Mouse (Mus musculus) heart, embryonic 15.5 days (tissue): ENCODE results near the gene Zfp341. TPM values are rescaled to one million over a fixed set of nuclear protein-coding genes. Genes with fewer than 3 reads are reported as not detected.

Experiments
- ATAC-seq: fragments of 200-750 bp; cut with Nextera tagmentation; replicated peaks from 2 replicates; pipeline ENCODE4 v1.8.0; 2017; ENCODE audit warnings: low read depth, moderate TSS enrichment; ENCODE audit not compliant: insufficient number of reproducible peaks, insufficient read depth, low FRiP score
- H3K27ac ChIP-seq: fragments of 300-500 bp; sonication (generic); 2 replicates; pipeline ENCODE4 v1.5.1; 2015; ENCODE audit warnings: mild to moderate bottlenecking, inconsistent platforms
- H3K27me3 ChIP-seq: fragments of 300-500 bp; sonication (generic); 2 replicates; pipeline ENCODE4 v1.6.1; 2015; ENCODE audit warnings: inconsistent platforms
- H3K36me3 ChIP-seq: fragments of 300-500 bp; sonication (generic); 2 replicates; pipeline ENCODE4 v1.6.1; 2015; ENCODE audit warnings: mild to moderate bottlenecking, inconsistent platforms
- H3K4me1 ChIP-seq: fragments of 300-500 bp; sonication (generic); replicated peaks from 2 replicates; pipeline ENCODE4 v1.6.1; 2015; ENCODE audit warnings: inconsistent platforms
- H3K4me2 ChIP-seq: fragments of 300-500 bp; sonication (generic); 2 replicates; pipeline ENCODE4 v1.6.1; 2015; ENCODE audit warnings: inconsistent platforms, mild to moderate bottlenecking, moderate library complexity
- H3K4me3 ChIP-seq: fragments of 300-500 bp; sonication (generic); 2 replicates; pipeline ENCODE4 v1.5.1; 2015; ENCODE audit warnings: mild to moderate bottlenecking, inconsistent platforms
- H3K9ac ChIP-seq: fragments of 300-500 bp; sonication (generic); 2 replicates; pipeline ENCODE4 v1.6.1; 2015; ENCODE audit warnings: mild to moderate bottlenecking, inconsistent platforms
- H3K9me3 ChIP-seq: fragments of 300-500 bp; sonication (generic); replicated peaks from 2 replicates; pipeline ENCODE4 v1.6.1; 2016; ENCODE audit warnings: inconsistent platforms
- WGBS: fragments of 180-500 bp; shearing (Covaris S2); methylation state at CpG from one replicate; pipeline ENCODE4 v1.1.7; 2015; ENCODE audit warnings: mixed read lengths; 5-methylcytosine and 5-hydroxymethylcytosine counted together
- polyA plus RNA-seq: library from polyadenylated mRNA; unstranded; fragments of >200 nt; fragmentation: Nextera tagmentation; extraction: Ambion mirVana; gene quantifications from 2 replicates; pipeline ENCODE4 v1.2.1, GENCODE M21; 2015

The Zfp341 gene
- polyA plus RNA-seq, 1 experiment from 2014 or later = 0.53 TPM

DNA sequence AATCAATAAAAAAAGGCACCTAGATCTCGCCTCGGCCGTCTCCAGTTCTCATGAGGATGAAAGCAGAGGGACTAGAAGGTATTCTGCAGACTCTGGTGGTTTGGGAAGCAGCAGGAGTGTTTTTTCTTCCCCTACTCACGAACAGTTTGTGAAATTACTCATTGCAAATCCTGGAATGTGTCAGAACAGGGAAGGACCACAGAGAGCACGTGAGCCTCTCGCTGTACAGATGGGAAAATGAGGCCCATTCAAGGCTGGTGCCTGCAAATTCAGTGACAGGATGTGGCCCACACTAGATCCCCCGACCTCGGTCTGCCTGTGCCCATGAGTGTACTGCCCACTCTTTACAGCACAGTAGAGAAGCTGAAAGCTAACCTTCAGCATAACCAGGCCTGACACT, 41.1 kb upstream of the Zfp341 start:
- H3K36me3 ChIP-seq = no peaks in the 10 kb centered on the region
- no peaks in the 10 kb centered on the region for H3K9me3 ChIP-seq
- no peak overlapping the region for H3K4me2 ChIP-seq
- no peak for ATAC-seq
- H3K27ac ChIP-seq = no peak overlapping the region
- WGBS = 72% methylated on average over 8 of the region's 8 CpGs
- H3K4me1 ChIP-seq = peaks cover 32% of the 10 kb centered on the region
- no peak overlapping the region for H3K4me3 ChIP-seq
- H3K9ac ChIP-seq = no peak overlapping the region
- no peaks in the 10 kb centered on the region for H3K27me3 ChIP-seq

DNA sequence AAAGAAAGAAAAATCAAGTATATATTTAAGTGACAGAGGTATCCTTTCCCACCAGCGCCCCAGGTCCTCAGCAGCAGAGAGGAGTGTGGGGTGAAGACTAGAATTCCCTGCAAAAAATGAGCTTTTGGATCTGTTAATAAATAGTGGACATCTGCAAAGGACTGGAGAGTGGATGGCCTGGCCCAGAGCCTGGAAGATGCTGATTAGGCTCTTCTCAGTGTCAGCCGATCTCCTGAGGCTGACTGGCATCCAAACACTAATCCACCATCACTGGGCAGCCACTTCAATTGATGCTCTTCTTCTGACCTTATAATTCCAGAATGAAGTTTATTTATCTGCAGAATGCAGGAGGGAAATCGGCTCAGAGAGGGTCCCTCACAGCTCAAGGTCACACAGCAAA, 40.1 kb upstream of the Zfp341 start:
- 75% methylated on average over 3 of the region's 3 CpGs for WGBS
- Histone ChIP-seq H3K27ac (no peak overlapping the region), H3K4me3 (no peak overlapping the region), H3K4me2 (no peak overlapping the region), H3K9me3 (no peaks in the 10 kb centered on the region), H3K36me3 (no peaks in the 10 kb centered on the region), H3K27me3 (no peaks in the 10 kb centered on the region), H3K4me1 (peaks cover 23% of the 10 kb centered on the region), H3K9ac (no peak overlapping the region)
- ATAC-seq = no peak

DNA sequence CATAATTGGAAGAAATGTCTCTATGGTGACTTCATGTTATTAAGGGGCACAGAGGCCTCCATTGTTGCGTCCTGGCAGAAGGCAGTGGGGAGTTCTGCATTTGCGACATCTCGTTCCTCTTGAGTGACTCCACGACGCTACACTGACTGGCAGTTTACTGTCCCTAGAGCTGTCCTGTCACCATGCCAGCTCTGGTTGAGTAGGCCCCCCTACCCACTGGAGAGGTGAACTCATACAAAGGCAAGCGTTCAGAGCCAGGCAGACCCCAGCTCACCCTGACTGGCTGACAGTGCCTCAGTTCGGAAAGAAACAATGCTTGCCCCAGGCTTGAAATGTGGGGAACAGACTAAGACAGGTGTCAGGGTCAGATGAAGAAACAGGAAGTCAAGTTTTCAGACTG, 38.8 kb upstream of the Zfp341 start:
- no peaks in the 10 kb centered on the region for H3K36me3 ChIP-seq
- no peaks in the 10 kb centered on the region for H3K27me3 ChIP-seq
- H3K4me1 ChIP-seq = peaks cover 11% of the 10 kb centered on the region
- H3K9me3 ChIP-seq = no peaks in the 10 kb centered on the region
- H3K27ac ChIP-seq = no peak overlapping the region
- H3K9ac ChIP-seq = no peak overlapping the region
- ATAC-seq = no peak
- no peak overlapping the region for H3K4me3 ChIP-seq
- H3K4me2 ChIP-seq = no peak overlapping the region
- 74% methylated on average over 7 of the region's 7 CpGs for WGBS

DNA sequence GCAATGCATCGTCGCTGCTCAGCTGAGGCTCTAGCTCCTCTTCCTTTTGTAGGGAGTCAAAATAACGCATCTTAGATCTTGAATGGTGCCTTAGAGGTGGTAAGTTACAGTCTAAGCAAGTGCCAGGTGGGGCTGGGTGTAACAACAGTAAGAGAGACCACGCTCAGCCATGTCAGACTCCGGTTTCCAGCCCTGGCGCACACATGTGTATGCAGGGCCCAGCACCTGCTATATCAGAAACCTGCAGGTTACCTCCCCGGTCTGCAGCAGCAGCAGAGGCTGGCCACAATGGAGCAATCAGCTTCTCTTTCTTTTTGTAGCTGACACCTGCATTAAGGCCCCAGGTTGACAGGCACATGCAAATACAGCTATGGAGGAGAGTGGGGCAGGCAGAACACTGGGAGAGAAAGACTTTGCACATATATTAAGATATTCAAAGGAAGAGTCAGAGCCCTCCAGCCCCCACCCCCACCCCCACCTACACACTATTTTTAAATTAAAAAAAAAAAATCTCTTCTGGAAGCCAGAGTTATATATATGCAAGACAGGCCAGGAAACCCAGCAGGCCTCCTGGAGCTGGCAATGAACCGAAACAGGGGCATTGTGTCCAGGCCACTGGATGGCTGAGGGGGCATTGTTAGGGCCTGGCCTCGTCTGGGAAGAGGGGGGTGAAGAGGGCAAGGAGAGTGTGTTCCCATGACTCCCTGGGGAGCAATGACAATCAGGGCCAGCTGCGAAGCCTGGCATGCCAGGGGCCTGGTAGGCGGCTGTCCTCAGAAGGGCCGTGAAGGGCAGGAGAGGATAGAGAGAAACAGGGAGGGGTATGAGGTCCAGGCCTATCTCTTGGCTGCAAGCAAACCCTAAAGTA, 36.0 kb upstream of the Zfp341 start:
- no peak overlapping the region for H3K4me2 ChIP-seq
- H3K9ac ChIP-seq = no peak overlapping the region
- H3K4me3 ChIP-seq = no peak overlapping the region
- H3K27ac ChIP-seq = no peak overlapping the region
- H3K9me3 ChIP-seq = no peaks in the 10 kb centered on the region
- no peaks in the 10 kb centered on the region for H3K36me3 ChIP-seq
- ATAC-seq = peak; percentile 57; the same call in 1 of the 2 replicates
- H3K27me3 ChIP-seq = no peaks in the 10 kb centered on the region
- WGBS = 54% methylated on average over 12 of the region's 12 CpGs
- peaks cover 5% of the 10 kb centered on the region for H3K4me1 ChIP-seq

DNA sequence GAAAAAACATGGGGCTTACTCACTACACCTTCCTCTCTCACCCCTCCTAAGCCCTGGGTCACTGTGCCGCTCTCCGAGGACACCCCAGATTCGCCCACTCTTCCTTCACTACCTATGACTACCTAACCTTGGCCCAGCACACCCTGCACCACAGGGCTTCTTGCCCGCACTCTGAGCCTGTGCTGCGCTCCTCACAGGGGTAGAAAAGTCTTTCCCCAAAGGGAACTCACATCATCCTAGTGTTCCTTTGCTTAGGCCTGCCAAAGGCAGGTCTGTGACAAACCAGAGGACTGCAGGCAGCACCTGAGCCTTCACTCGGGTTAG, 35.4 kb upstream of the Zfp341 start:
- Histone ChIP-seq H3K4me1 (peaks cover 5% of the 10 kb centered on the region), H3K4me2 (no peak overlapping the region), H3K9me3 (no peaks in the 10 kb centered on the region), H3K27me3 (no peaks in the 10 kb centered on the region), H3K36me3 (no peaks in the 10 kb centered on the region), H3K9ac (no peak overlapping the region), H3K4me3 (no peak overlapping the region), H3K27ac (no peak overlapping the region)
- 79% methylated on average over 6 of the region's 6 CpGs for WGBS
- no peak for ATAC-seq

DNA sequence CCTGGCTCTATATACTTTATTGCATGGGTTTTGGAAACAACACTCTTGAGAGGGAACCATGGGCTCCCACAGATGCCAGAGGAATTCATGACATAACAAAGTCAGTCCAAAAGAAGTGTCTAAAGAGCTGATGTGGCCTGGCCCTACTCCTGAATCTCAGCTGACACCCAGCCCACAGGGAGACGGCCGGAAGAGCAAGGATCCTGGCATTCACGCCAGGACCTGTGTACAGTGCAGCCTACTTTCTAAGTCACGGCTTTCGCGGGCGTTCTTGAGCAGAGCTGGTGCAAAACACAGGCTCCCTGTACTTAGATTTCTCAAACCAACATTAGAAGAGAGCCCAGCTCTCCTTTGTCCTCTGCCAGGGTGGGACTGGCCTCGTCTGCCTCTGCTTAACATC, 32.5 kb upstream of the Zfp341 start:
- Histone ChIP-seq H3K9ac (no peak overlapping the region), H3K4me1 (peaks cover 21% of the 10 kb centered on the region), H3K4me3 (no peak overlapping the region), H3K9me3 (no peaks in the 10 kb centered on the region), H3K27ac (no peak overlapping the region; the same call in 1 of the 2 replicates), H3K36me3 (no peaks in the 10 kb centered on the region), H3K27me3 (no peaks in the 10 kb centered on the region), H3K4me2 (no peak overlapping the region)
- ATAC-seq = no peak
- 61% methylated on average over 8 of the region's 8 CpGs for WGBS

DNA sequence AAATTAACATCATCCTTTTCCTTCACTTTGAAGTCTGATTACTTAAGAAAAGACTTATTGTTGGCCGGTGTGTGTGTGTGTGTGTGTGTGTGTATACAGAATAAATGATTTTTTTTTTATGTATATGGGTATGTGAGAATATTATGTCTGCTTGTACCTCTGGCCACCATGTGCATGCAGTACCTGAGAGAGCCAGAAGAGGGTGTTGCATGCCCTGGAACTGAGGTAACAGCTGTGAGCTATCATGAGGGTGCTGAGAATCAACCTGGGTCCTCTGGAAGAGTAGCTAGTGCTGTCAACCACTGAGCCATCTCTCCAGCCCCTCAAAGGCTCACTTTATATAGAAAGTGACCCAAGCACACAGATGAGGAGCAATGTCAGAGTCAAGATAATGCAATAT, 31.7 kb upstream of the Zfp341 start:
- H3K9ac ChIP-seq = no peak overlapping the region
- WGBS = 97% methylated on average over 1 of the region's 1 CpGs
- H3K27me3 ChIP-seq = no peaks in the 10 kb centered on the region
- H3K4me1 ChIP-seq = peaks cover 21% of the 10 kb centered on the region
- ATAC-seq = no peak
- no peaks in the 10 kb centered on the region for H3K9me3 ChIP-seq
- H3K4me2 ChIP-seq = no peak overlapping the region
- H3K4me3 ChIP-seq = no peak overlapping the region
- no peaks in the 10 kb centered on the region for H3K36me3 ChIP-seq
- no peak overlapping the region for H3K27ac ChIP-seq

DNA sequence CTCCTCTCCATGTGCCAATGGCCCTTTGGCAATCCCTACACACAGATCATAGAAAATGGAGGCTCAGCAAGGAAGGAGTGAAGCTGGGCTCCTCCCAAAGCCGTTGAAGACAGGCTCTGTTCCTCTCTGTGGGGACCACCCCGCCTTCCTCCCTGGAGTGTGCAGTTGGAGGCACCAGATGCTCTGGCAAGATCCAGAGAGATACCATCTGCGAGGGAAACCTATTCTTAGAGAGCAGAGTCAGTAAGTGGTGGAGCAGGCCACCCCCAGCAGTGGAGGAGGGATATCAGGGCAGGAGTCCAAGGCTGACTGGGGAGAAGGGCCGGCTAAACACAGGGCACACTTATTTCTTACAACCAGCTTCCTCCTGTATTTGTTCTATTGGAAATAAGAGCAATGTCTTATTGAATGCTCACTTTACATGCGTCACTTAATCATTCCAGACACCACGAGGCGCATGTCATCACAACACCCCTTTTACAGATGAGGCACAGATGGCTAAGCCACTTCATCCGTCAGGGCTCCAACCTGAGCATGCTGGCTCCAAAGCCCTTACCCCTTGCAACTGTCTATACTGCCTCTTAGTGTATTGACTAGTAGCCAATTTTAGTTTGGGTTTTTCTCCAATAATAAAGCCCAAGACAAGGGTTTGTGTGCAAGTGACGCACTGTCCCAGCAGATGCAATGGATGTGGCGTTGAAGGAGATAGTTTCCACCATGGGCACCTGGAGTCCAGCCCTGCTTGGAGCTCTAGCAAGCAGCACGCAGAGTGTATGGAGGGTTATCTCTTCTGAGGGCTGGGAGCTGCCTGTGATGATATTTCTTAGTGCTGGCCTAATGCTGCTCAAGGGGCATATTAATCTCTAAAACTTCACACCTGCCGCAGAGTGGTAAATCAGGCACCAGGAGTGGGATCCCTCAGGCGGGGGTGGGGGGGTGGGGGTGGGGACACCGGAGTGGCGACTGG, 28.9 kb upstream of the Zfp341 start:
- H3K27ac ChIP-seq = 0 out of 2 replicates have a peak overlapping the region, but pooled peaks have one; percentile 1
- no peaks in the 10 kb centered on the region for H3K36me3 ChIP-seq
- H3K9ac ChIP-seq = no peak overlapping the region
- H3K4me3 ChIP-seq = no peak overlapping the region
- H3K4me2 ChIP-seq = 0 out of 2 replicates have a peak overlapping the region, but pooled peaks have one; percentile 10
- H3K27me3 ChIP-seq = no peaks in the 10 kb centered on the region
- H3K9me3 ChIP-seq = no peaks in the 10 kb centered on the region
- ATAC-seq = peak; percentile 53; the same call in 1 of the 2 replicates
- 46% methylated on average over 15 of the region's 15 CpGs for WGBS
- H3K4me1 ChIP-seq = peaks cover 25% of the 10 kb centered on the region

DNA sequence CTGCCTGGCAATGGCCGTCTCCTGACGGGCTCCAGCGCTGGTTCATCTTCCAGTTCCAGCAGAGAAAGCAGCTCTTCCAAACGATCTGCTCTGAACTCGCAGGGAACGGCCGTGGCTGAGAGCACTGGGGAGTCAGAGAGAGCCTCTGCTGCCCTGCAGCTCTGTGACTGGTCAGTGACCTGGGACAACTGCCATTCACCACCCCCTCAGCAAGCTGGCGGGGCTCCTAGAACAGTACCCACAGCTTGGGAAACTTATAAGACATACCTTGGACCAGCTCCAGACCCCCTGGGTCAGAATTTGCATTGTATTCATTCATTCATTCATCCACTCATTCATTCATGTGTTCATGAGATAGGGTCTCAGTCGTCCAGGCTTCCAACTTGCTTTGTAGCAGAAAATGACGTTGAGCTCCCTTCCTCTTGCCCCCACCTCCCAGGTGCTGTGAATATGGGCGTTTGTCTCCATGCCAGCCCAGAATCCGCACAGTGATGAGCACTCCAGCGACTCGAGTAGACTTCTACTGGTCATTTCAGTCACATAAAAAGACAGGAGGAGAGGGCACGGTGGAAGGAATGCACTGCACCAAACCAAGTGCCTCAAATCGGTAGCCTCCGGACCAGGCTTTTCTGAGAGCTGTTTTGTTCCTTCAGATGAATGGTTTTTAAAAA, 28.0 kb upstream of the Zfp341 start:
- H3K36me3 ChIP-seq = no peaks in the 10 kb centered on the region
- H3K4me3 ChIP-seq = no peak overlapping the region
- H3K27ac ChIP-seq = no peak overlapping the region
- no peak overlapping the region for H3K9ac ChIP-seq
- no peaks in the 10 kb centered on the region for H3K27me3 ChIP-seq
- 54% methylated on average over 17 of the region's 17 CpGs for WGBS
- no peak for ATAC-seq
- no peak overlapping the region for H3K4me2 ChIP-seq
- no peaks in the 10 kb centered on the region for H3K9me3 ChIP-seq
- peaks cover 25% of the 10 kb centered on the region for H3K4me1 ChIP-seq

DNA sequence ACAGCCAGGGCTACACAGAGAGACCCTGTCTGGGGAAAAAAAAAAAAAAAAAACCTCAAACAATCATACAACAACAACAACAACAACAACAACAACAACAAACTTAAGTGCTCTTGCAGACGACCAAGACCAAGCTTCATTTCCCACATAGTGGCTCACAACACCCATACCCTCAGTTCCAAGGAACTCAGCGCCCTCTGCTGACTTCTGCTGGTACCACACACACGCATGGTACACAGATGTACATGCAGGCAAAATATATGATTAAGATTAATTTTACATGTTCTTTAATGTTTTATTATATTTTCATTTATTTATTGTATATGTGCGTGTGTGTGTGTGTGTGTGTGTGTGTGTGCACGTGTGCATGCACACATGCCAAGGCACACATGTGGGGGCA, 26.7 kb upstream of the Zfp341 start:
- no peak overlapping the region for H3K9ac ChIP-seq
- no peaks in the 10 kb centered on the region for H3K27me3 ChIP-seq
- WGBS = 77% methylated on average over 5 of the region's 5 CpGs
- H3K4me3 ChIP-seq = no peak overlapping the region
- no peaks in the 10 kb centered on the region for H3K36me3 ChIP-seq
- H3K27ac ChIP-seq = no peak overlapping the region
- no peak for ATAC-seq
- no peak overlapping the region for H3K4me2 ChIP-seq
- no peaks in the 10 kb centered on the region for H3K9me3 ChIP-seq
- H3K4me1 ChIP-seq = peaks cover 20% of the 10 kb centered on the region

DNA sequence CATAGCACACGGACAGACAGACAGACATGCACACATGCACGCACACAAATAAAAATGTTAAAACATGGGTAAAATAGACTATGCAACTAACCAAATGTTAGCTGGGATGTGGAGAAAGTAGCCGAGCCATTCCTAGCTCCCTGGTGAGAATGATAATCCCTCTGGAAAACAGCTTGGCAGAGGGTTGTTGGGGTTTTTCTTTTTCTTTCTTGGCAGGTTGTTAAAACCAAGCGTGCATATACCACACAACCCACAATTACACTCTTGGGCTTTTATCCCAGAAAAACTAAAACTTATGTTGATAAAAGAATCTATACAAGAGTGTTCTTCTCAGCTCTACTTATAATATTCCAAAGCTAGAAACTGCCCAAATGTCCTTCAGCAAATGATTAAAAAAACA, 24.0 kb upstream of the Zfp341 start:
- Histone ChIP-seq H3K36me3 (peaks cover 2% of the 10 kb centered on the region; the same call in 1 of the 2 replicates), H3K4me2 (no peak overlapping the region), H3K9me3 (no peaks in the 10 kb centered on the region), H3K27ac (no peak overlapping the region), H3K9ac (no peak overlapping the region), H3K27me3 (no peaks in the 10 kb centered on the region), H3K4me3 (no peak overlapping the region), H3K4me1 (peaks cover 17% of the 10 kb centered on the region)
- no peak for ATAC-seq
- 76% methylated on average over 4 of the region's 4 CpGs for WGBS
